Mouse (Mus musculus) left cerebral cortex, postnatal 4 days (tissue): ENCODE data around the gene Kif16b. TPM values are rescaled to one million over a fixed set of nuclear protein-coding genes. Genes with fewer than 3 reads are reported as not detected.

Source experiments
- DNase-seq: peaks from one replicate; pipeline ENCODE4 v3.0.0-alpha.2; 2022
- intact Hi-C: fragments of 180-260 bp; cut with DNase I; formaldehyde crosslinking; loops from one replicate; pipeline ENCODE4 v1.15.1; 2025
- total RNA-seq, 2 experiments: library from RNA; stranded (reverse); gene quantifications; 2 replicates each; pipeline ENCODE4 v1.2.3; 2021

Kif16b gene
- total RNA-seq, 2 experiments from 2014 or later: 11.3 to 11.9 TPM

- intact Hi-C loops: no loop called here
- DNase-seq: no peak
Observed at GRCm38 (mm10) chr2:142739338-142739737, 162.0 kb downstream of the Kif16b start.

- intact Hi-C loops: no loop called here
- no peak for DNase-seq
Observed at GRCm38 (mm10) chr2:142738488-142738887, 162.8 kb downstream of the Kif16b start.

GRCm38 (mm10) chr2:142735691-142736090 lies 165.6 kb downstream of the Kif16b start:
- DNase-seq: no peak
- intact Hi-C loops: no loop called here

GRCm38 (mm10) chr2:142734046-142734445 lies 167.3 kb downstream of the Kif16b start:
- DNase-seq: no peak
- intact Hi-C loops: no loop called here

GRCm38 (mm10) chr2:142732370-142732769 lies 169.0 kb downstream of the Kif16b start:
- no peak for DNase-seq
- intact Hi-C loops: no loop called here

GRCm38 (mm10) chr2:142731778-142732092 lies 169.6 kb downstream of the Kif16b start:
- intact Hi-C loops: no loop called here

GRCm38 (mm10) chr2:142731016-142731777 lies 170.1 kb downstream of the Kif16b start:
- intact Hi-C loops: no loop called here
- peak; percentile 28 for DNase-seq

More at GRCm38 (mm10) chr2:142731778-142732092, 169.6 kb downstream of the Kif16b start:
- DNase-seq: peak; percentile 91

- intact Hi-C loops: no loop called here
- no peak for DNase-seq
Observed at GRCm38 (mm10) chr2:142724215-142725001, 176.9 kb downstream of the Kif16b start.

- no peak for DNase-seq
- intact Hi-C loops: no loop called here
Observed at GRCm38 (mm10) chr2:142720174-142720573, 181.2 kb downstream of the Kif16b start.

- intact Hi-C loops: no loop called here
- no peak for DNase-seq
Observed at GRCm38 (mm10) chr2:142718998-142719397, 182.3 kb downstream of the Kif16b start.

GRCm38 (mm10) chr2:142717591-142717990 lies 183.7 kb downstream of the Kif16b start:
- intact Hi-C loops: no loop called here
- no peak for DNase-seq

- intact Hi-C loops: no loop called here
- no peak for DNase-seq
Observed at GRCm38 (mm10) chr2:142715912-142716260, 185.4 kb downstream of the Kif16b start.

- intact Hi-C loops: no loop called here
Observed at GRCm38 (mm10) chr2:142715186-142715911, 186.0 kb downstream of the Kif16b start.

GRCm38 (mm10) chr2:142712727-142713126 lies 188.6 kb downstream of the Kif16b start:
- intact Hi-C loops: no loop called here
- DNase-seq: no peak

More at GRCm38 (mm10) chr2:142715186-142715911, 186.0 kb downstream of the Kif16b start:
- no peak for DNase-seq

- peak; percentile 32 for DNase-seq
- intact Hi-C loops: no loop called here
Observed at GRCm38 (mm10) chr2:142709326-142709725, 192.0 kb downstream of the Kif16b start.

- DNase-seq: peak; percentile 29
- intact Hi-C loops: no loop called here
Observed at GRCm38 (mm10) chr2:142700689-142701088, 200.6 kb downstream of the Kif16b start.

GRCm38 (mm10) chr2:142698650-142699049 lies 202.7 kb downstream of the Kif16b start:
- peak; percentile 93 for DNase-seq
- intact Hi-C loops: no loop called here

- intact Hi-C loops: no loop called here
Observed at GRCm38 (mm10) chr2:142694936-142695331, 206.4 kb downstream of the Kif16b start.

GRCm38 (mm10) chr2:142694019-142694935 lies 207.1 kb downstream of the Kif16b start:
- DNase-seq: no peak
- intact Hi-C loops: no loop called here

More at GRCm38 (mm10) chr2:142694936-142695331, 206.4 kb downstream of the Kif16b start:
- no peak for DNase-seq

- DNase-seq: no peak
- intact Hi-C loops: no loop called here
Observed at GRCm38 (mm10) chr2:142693461-142693860, 207.9 kb downstream of the Kif16b start.
